Mouse (Mus musculus): ENCODE results near the gene Slc39a1.

Gene Slc39a1

DNA sequence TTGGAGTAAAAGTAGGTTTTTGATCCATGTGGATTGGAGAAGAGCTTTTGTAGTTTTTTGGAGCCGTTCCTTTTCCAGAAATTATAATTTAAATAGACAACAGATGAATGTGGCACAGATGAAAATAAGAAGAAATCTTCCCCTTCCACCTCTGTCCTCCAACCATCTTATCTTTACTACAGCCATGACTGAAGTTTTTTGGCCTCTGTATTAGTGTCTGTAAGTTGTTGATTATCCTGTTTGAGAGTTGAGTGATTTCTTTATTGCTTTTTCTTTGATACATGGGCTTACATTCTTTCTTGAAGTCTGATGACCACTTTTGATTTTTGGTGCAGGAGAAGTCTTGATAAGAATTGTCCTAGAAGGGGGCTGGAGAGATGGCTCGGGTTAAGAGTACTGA lies 46.7 kb downstream of the Slc39a1 start:
- DNase-seq (ENCODE audit: low spot score): no peak

Data from spleen, adult 12 weeks (tissue).